Mouse (Mus musculus) lung, postnatal 10 days (tissue): ENCODE data around the gene Rad51.

ENCODE experiments used
- DNase-seq: peaks from one replicate; pipeline ENCODE4 v3.0.0; 2021

The Rad51 gene

DNA sequence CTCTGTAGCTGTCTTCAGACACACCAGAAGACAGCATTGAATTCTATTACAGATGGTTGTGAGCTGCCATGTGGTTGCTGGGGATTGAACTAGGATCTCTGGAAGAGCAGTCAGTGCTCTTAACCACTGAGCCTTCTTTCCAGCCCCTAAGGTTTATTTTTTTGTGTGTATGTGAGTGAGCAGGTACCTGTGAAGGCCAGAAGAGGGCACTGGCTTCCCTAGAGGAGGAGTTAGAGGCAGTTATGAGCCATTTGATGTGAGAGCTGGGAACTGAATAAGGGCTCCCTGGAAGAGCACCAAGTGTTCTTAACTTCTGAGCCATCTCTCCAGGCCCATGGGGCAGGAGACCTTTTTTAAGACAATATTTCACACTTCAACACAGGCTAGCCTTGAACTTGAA, 52.8 kb downstream of the Rad51 start:
- DNase-seq = no peak

DNA sequence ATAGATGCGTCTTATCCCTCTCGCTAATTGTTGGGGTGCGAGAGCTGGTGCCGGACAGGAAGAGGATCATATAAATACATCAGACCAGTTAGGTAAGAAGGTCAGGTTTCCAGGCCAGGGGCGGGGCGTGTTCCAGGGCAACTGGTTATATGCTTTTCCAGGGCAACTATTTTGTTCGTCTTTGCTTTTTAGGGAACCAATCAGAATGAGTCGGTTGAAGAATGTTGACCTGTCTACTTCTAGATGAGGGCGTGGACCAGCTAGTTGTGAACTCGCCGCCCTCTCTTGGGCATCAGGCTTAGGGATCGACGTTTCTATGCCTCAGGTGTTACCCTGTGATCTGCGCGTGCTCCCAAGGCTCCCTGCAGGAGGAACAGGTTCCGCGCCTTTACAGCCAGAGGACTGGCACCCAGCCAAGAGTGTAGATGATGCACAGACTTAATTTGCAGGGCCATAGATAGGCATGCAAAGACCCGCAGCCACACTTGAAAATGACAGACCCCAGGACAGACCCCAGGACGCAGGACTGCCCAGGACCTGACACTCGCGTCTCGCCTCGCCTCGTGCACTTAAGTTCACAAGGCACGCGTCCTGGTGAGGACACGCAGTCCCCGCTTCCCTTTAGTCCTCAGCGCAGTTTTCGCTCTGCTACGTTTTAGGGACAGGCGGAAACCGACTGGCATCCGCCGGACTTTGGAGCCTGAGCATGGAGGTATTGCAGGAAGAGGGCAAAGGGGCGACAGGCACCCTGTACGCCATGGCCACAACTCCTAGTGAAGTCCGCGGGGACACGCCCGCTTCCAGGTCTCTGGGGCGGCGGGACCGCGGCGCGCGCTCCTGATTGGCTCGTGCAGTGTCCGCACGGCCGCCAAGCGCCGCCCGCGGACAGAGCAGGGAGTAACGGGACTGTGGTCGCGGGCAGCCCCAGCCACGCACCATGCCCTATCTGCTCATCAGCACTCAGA, 54.6 kb downstream of the Rad51 start, which contains the start of gene Gchfr:
Gene Gchfr, plus strand, starts transcription at position 873 of the 965 bp plus-strand sequence.
- peak; percentile 80 for DNase-seq

DNA sequence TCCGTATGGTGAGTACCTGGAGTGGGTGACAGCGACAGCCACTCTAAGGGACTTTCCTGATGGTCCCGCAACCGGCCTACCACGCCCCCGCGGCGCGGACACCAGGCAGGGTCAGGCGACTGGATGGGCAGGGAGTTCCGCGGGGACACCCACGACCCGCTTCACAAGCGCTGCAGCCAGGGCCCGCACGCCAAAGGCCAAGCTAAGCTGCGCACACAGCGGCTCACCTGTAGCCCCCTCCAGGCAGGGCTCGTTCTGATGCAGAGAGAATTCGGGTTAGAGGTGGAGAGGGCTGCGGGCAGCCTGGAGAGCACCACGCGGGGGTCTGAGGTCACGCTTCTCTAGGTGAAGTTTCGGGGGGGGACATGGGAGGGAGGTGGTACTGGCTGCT, 55.3 kb downstream of the Rad51 start:
- DNase-seq = no peak

DNA sequence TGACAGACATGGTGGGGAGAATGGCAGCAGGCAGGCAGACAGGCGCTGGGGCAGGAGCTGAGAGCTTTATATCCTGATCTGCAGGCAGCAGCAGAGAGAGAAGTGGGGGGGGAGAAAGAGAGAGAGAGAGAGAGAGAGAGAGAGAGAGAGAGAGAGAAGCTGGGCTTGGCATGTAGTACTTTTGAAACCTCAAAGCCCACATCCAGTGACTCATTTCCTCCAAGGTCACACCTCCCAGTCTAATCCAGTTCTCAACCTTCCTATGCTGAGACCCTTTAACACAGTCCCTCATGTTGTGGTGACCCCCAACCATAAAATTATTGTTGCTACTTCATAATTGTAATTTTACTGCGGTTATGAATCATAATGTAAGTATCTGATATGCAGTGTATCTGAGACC, 57.7 kb downstream of the Rad51 start:
- no peak for DNase-seq

DNA sequence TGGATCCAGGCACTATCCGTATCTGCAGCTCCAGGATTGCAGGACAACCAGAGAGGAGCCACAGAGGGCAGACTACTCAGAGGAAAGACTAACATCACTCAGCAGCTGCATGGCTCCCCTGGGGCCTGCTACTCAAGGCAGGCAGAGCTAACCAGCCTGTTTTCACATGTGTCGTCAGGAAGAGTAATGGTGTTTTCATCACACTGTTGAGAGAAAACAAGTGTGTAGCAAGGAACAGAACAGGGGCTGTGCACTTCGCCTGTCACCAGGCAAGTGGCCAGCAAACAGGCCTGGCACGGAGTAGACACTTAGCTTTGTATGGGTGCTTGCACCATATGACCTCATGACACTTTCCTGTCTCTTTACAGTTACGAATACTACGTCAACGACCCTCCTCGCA, 59.0 kb downstream of the Rad51 start:
- DNase-seq = peak; percentile 17

DNA sequence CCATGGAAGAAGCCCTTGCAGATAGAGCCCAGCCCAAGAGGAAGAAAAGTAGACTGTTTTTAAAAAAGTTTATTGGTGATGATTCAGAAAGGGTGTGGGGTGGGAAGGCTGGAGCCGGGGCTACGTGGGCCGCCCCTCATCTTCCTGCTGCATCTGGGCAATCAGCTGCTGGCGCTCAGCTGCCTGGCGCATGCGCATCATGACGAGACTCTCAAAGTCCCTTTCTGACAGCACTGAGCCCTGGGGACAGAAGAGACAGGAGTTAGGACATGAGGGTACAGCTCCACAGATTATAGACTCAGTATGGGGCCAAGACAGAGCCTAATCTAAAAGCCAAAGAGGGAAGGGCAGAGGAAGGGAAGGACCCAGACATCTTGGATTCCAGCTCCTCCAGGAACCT, 59.9 kb downstream of the Rad51 start:
- DNase-seq = no peak

DNA sequence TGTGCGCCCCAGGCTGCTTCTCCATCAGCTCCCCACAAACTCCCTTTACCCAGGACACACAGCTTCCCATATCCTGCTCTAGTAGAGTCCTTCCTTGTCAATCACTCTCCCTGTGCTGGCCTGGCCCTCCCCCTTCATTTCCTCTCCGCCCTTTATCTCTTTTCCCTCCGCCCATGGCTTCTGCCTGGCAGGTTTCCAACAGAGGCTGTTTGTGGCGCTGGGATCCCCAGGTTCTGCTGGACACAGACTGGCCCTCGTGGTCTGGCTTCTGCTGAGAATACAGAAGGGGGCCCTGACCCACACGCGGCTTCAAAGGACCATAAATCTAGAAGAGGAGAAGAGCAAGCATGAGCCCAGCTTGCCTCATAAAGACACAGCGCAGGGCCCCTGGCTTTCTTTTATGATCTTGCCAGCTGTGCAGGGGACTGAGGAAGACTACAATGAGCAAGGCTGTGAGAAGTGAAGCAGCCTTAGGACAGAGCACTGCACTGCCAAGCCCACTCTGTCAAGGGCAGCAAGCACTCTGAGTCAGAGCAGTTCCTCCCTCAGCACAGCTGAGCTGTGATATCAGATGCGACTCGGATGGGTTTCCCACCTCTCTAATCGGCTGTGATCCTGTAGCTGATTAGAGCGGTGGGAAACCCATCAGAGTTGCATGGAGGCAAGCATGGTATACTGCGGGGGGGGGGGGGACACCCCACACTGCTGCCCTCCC, 60.4 kb downstream of the Rad51 start:
- peak; percentile 90 for DNase-seq

DNA sequence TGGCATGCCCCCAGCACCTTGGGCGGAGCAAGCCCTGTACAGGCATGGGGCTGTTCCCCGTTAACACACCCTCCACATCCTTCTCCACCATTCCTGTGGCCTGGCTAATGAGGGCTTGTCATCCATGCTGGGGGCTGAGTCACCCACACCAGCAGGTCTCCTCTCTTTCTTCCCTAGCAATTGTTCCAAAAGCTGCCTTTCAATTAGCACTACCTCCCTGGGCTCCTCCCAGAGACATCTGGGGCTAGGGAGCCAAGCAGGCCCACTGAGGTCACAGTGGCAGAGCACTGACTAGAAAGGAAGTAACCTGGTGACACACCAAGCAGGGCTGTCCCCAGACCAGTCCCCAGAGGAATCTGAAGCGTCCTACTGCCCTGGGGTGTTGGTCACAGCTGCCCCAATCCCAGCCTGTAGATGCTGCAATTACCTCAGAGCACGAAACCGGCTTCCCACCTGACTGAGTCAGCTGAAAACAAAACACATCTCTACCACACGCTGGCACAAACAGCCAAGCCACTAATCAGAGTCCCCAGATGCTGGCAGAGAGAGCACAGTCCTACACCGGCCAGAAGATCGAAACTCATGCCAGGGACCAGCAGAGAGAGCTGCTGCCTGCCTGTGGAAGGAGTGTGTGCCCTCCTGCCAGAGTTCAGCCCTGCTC, 61.5 kb downstream of the Rad51 start, which contains the start of gene Gm14137:
Gene Gm14137, plus strand, starts transcription at position 519 of the 661 bp plus-strand sequence.
- no peak for DNase-seq

DNA sequence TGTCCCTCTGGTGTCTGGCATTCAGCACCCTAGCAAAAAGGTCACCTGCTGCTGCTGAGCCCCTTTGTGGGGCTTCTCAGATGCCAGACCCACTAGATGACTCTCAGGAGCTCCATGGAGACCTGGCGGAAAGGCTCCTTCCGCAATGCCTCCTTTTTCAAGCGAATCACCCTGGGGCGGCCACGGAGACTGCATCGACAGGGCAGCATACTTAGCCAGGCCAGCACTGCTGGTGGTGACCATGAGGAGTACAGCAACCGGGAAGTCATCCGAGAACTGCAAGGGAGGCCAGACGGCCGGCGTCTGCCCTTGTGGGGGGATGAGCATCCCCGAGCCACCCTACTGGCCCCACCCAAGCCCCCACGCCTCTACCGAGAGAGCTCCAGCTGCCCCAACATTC, 62.3 kb downstream of the Rad51 start:
- no peak for DNase-seq

DNA sequence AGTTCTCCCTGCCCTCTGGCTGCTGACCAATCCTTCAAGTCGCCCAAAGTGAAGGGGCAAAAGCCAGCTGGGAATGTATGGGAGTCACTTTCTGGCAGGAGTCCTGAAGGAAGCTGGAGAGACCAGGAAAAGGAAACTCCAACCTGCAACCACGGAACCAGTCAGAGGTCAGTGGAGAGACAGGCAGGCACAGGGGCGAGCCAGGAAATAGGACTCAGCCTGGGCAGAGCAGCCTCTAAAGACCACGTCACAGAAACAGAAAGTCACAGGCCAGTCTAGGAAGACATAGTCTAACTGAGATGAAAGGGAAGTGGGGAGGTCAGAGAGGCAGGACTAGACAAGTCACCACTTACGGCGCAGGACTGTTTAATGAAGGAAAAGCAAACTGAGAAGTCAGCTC, 63.0 kb downstream of the Rad51 start:
- peak; percentile 36 for DNase-seq

DNA sequence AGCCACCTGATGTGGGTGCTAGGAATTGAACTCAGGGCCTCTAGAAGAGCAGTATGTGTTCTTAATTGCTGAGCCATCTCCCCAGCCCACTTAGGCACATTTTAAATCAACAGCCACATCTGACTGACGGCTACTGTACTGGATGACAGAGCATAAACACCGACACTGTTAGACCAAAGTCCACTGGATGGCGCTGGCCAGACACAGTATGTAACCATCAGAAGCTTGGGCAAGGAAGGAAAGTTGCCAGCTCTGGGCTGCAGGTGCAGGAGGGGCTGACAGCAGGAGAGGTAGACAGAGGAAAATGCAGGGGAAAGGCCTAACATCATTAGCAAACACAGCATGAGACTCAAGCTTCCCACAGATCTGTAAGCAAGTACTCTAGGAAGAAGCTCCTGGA, 64.2 kb downstream of the Rad51 start:
- DNase-seq = no peak

DNA sequence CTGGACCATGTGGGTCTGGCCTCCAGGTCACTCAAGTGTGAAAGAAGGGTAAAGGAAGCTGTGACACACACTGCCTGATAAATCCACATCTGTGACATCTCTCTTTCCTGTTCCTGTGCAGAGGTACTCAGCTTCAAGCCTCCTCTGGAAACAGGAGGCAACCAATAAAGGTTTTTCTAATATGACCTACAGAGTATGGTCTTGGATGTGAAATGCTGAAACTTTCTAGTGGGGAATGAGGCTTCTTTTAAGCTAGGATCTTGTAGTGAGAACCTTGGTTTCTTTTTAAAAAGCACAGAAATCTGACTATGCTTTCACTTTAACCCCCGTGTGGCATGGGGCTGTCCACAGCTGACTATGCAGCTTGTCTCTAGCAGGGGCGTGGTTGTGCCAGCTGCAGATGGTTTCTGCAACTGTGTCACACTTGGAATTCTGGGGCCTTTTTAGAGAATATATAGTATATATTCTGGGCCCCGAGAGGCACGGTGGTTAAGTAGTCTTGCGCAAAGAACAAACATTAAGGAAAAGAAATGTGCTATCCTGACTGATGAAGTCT, 64.9 kb downstream of the Rad51 start:
- DNase-seq = no peak

DNA sequence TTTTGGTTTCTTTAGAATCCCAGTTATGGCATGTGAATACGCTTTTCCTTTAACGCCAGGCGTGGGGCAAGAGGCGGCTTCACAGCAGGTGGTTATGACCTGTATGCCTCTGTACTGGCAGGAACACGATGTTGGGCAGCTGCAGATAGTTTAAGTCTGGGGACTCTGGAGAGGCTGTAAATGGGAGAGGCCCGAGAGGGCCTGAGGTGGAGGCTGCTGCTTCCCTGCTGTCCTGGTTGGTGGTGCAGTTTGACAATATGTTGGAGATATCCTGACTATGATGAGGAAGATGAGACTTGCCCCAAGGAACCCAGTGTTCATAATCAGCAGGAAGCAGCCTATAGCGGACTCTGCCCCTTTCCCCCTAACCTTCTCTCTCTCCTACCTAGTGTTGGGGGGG, 70.3 kb downstream of the Rad51 start:
- DNase-seq = no peak

DNA sequence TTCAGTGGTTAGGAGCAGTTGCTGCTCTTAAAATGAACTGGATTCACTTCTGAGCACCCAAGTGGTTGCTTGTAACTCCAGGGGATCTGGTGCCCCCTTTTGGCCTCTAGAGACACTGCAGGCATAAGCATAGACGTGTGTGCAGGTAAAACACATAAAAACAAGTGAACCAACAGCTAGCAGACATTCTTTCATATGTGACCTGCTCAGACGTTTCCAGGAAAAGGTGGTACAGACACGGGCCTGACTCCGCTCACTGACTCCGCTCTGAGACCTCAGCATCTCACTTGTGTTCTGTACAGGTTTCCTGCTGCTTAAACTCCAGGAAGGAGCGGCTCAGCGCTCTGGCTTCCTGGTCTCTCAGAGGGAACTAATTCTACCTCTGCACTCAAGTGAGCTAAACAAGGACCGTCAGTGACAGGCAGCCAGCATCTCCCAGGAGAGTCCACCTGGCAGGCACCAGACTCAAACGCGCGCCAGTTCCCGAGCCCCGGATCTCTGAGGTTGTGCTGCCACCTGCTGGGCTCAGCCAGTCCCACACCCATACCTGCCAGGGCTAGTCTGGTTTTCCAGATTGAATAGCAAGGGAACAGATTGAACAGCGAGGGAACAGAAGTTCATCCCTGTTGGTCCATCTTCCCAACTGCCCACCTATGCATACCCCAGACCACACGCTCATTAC, 76.6 kb downstream of the Rad51 start:
- DNase-seq = peak; percentile 88

DNA sequence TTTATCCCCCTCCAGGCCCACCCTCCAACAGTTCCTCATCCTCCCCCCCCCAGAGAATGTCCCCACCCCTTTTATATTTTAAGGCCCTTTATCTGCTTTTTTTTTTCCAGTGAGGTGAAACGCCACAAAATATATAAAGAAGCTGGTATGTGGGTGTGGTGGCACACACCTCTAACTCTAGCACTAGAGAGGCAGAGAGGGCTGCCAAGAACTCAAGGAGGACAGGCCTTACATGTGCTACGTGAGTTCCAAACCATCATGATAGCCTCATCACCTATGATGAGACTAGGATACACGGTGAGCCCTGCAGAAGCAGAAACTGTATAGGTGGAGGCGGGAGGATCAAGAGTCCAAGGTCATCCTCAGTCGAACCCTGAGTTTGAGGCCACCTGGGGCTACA, 78.4 kb downstream of the Rad51 start:
- DNase-seq = no peak

DNA sequence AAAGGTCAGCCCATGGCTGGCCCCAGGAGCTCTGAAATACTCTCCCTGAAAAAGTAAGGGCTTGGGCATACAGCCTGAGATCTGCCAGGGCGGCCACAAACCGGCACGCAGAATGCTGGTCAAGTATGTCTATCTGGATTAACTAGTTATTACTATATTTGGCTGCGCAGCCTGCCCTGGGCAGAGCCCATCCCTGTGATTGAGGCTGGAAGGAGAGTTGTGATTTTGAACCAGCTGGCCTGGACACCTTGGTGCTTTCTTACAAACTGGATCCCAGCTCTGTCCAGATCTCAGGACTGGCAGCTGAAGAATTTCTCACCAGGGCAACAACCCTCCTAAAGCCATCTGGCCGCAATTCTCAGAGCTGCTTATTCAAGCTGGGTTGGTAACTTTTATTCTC, 81.5 kb downstream of the Rad51 start:
- no peak for DNase-seq

DNA sequence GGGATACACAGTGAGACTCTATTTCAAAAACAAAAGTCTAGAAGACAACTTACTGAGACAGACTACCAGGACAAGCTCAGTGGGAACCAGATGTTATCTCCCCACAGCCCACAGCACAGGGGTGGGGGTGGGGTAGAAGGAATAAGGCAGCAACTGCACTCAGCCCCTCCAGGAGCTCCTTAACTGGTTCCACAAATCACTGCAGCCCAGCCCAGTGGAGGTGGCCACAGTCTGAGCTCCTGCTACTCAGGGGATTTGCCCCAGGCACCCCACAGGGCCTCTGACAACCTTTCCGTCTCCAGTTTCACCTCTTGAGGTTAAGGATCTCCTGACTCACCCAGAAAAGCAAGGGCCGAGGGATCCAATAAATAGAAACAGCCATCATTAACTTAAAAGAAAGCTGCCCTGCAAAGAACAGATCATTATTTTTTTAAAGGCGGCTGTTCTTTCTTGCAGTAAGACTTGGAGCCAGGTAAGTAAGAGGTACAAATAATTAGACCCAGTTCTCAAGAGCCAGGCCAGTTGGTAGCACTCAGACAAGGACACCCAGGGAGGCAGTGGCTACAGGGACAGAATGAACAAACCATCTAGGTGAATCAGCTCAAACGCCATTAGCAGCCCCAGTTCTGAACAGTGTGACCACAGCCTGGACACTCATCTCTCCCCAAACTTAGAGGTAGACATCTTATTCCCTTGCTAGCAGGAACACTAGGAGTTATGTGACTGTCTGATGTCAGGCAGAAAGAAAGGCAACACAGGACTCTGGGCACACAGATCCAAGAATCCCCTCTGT, 83.9 kb downstream of the Rad51 start:
- DNase-seq = no peak
